ENCODE assay signal across 8 mouse cellular contexts in genomic region chr2:27079152-27079584, GRCm38 (mm10). TPM values are rescaled to one million over a fixed set of nuclear protein-coding genes. Genes with fewer than 3 reads are reported as not detected.
DNase-seq lines count a peak whose midpoint lies in the region; ATAC-seq and TF ChIP-seq lines count a peak whose summit lies in the region.

TSS of gene Adamtsl2 (plus strand) at chr2:27079379.

- no peak for TF ChIP-seq CTCF in liver, adult 2 months (IDR thresholded peaks at IDR 0.05; ENCODE audit: low read depth, low read length)

- peak within 1 kb of the TSS; percentile 57 for H3K27ac ChIP-seq in forebrain, embryonic 12.5 days
- H3K27ac ChIP-seq in heart, embryonic 14.5 days (replicated peaks in 1 of 2; ENCODE audit: control insufficient read depth in 1 of 2, insufficient read depth in 1 of 2, low read depth in 2 of 2, low read length in 2 of 2) = peak within 1 kb of the TSS; percentile 50 to 61
- H3K27ac ChIP-seq in kidney, embryonic 16.5 days (ENCODE audit: low read length) = no peak within 1 kb of the TSS
- no peak within 1 kb of the TSS for H3K27ac ChIP-seq in liver, adult 2 months (replicated peaks; ENCODE audit: insufficient read depth, low read depth, low read length)
- no peak within 1 kb of the TSS for H3K27ac ChIP-seq in neural tube, embryonic 11.5 days (ENCODE audit: low read depth, low read length)

- peak; percentile 34 to 35 for DNase-seq in spleen, adult 18-20 months
- no peak for DNase-seq in spleen, adult 12 weeks (ENCODE audit: low spot score)
- peak; percentile 60 for DNase-seq in liver, adult 2 months (ENCODE audit: extremely low read depth, low read depth, low spot score)
- peak; percentile 70 for DNase-seq in neural tube, embryonic 11.5 days (ENCODE audit: low spot score)
- DNase-seq in thymus, postnatal 0 days (ENCODE audit: low spot score) = peak; percentile 71

- H3K9ac ChIP-seq in forebrain, embryonic 12.5 days = no peak within 1 kb of the TSS
- peak within 1 kb of the TSS; percentile 64 for H3K9ac ChIP-seq in heart, embryonic 14.5 days (ENCODE audit: low read length)
- peak within 1 kb of the TSS; percentile 9; the same call in 1 of the 2 replicates for H3K9ac ChIP-seq in kidney, embryonic 16.5 days (replicated peaks; ENCODE audit: low read length)
- peak within 1 kb of the TSS; percentile 14 for H3K9ac ChIP-seq in liver, adult 2 months (ENCODE audit: low read depth, low read length)
- H3K9ac ChIP-seq in neural tube, embryonic 11.5 days (ENCODE audit: low read length) = peak within 1 kb of the TSS; percentile 20; the same call in 1 of the 2 replicates

- no peaks in the 10 kb centered on the region for H3K36me3 ChIP-seq in forebrain, embryonic 12.5 days (replicated peaks)
- 0 out of 2 replicates have a peak, but pooled peaks cover under 1% of the 10 kb centered on the region for H3K36me3 ChIP-seq in heart, embryonic 14.5 days (ENCODE audit: control insufficient read depth, insufficient read depth, low read length)
- no peaks in the 10 kb centered on the region for H3K36me3 ChIP-seq in kidney, embryonic 16.5 days (ENCODE audit: insufficient read depth, low read length)
- no peaks in the 10 kb centered on the region for H3K36me3 ChIP-seq in liver, adult 2 months (ENCODE audit: control insufficient read depth, insufficient read depth, low read length)
- no peaks in the 10 kb centered on the region for H3K36me3 ChIP-seq in neural tube, embryonic 11.5 days (ENCODE audit: control insufficient read depth, insufficient read depth, low read length)

- H3K79me2 ChIP-seq in liver, adult 2 months (ENCODE audit: control insufficient read depth, insufficient read depth, low read length) = no peaks in the 10 kb centered on the region

- whole genome bisulfite sequencing in forebrain, embryonic 12.5 days = 6% methylated on average over 10 of the region's 10 CpGs
- under 1% methylated on average over 10 of the region's 10 CpGs for WGBS in heart, embryonic 14.5 days
- WGBS in kidney, embryonic 16.5 days = under 1% methylated on average over 10 of the region's 10 CpGs
- 3% methylated on average over 10 of the region's 10 CpGs for WGBS in liver, adult 2 months
- 4% methylated on average over 10 of the region's 10 CpGs for WGBS in neural tube, embryonic 11.5 days

- H3K9me3 ChIP-seq in forebrain, embryonic 12.5 days = no peaks in the 10 kb centered on the region
- no peaks in the 10 kb centered on the region for H3K9me3 ChIP-seq in heart, embryonic 14.5 days (ENCODE audit: control insufficient read depth, low read length)
- no peaks in the 10 kb centered on the region for H3K9me3 ChIP-seq in kidney, embryonic 16.5 days (ENCODE audit: low read length)
- no peaks in the 10 kb centered on the region for H3K9me3 ChIP-seq in neural tube, embryonic 11.5 days (ENCODE audit: control insufficient read depth, low read length)

- ATAC-seq in forebrain, embryonic 12.5 days (ENCODE audit: low FRiP score) = peak; percentile 75
- ATAC-seq in heart, embryonic 14.5 days (ENCODE audit: insufficient number of reproducible peaks, insufficient read depth, low FRiP score, low read depth) = peak; percentile 79
- peak; percentile 77 for ATAC-seq in kidney, embryonic 16.5 days (ENCODE audit: low FRiP score, low TSS enrichment)
- ATAC-seq in neural tube, embryonic 11.5 days (ENCODE audit: insufficient read depth, low FRiP score, low TSS enrichment) = peak; percentile 41; the same call in 1 of the 2 replicates

- peaks cover 26% of the 10 kb centered on the region for H3K4me1 ChIP-seq in forebrain, embryonic 12.5 days
- H3K4me1 ChIP-seq in heart, embryonic 14.5 days (ENCODE audit: control insufficient read depth in 2 of 2, insufficient read depth in 2 of 2, low read length in 2 of 2) = peaks cover 38 to 50% of the 10 kb centered on the region in 2 experiments
- H3K4me1 ChIP-seq in kidney, embryonic 16.5 days (ENCODE audit: insufficient read depth, low read length) = peaks cover 34% of the 10 kb centered on the region
- 0 out of 2 replicates have a peak, but pooled peaks cover 3% of the 10 kb centered on the region for H3K4me1 ChIP-seq in liver, adult 2 months (ENCODE audit: control insufficient read depth, insufficient read depth, low read length)
- peaks cover 15% of the 10 kb centered on the region for H3K4me1 ChIP-seq in neural tube, embryonic 11.5 days (ENCODE audit: control insufficient read depth, insufficient read depth, low read length)

- H3K27me3 ChIP-seq in forebrain, embryonic 12.5 days = peaks cover 5% of the 10 kb centered on the region; the same call in 1 of the 2 replicates
- peaks cover 4% of the 10 kb centered on the region; the same call in 1 of the 2 replicates for H3K27me3 ChIP-seq in heart, embryonic 14.5 days (ENCODE audit: control insufficient read depth, insufficient read depth, low read length)
- H3K27me3 ChIP-seq in kidney, embryonic 16.5 days (ENCODE audit: insufficient read depth, low read length) = peaks cover 7% of the 10 kb centered on the region
- no peaks in the 10 kb centered on the region for H3K27me3 ChIP-seq in liver, adult 2 months (ENCODE audit: control insufficient read depth, insufficient read depth, low read length)
- no peaks in the 10 kb centered on the region for H3K27me3 ChIP-seq in neural tube, embryonic 11.5 days (ENCODE audit: control insufficient read depth, insufficient read depth, low read length)

- H3K4me2 ChIP-seq in forebrain, embryonic 12.5 days = peak within 1 kb of the TSS; percentile 25; the same call in 1 of the 2 replicates
- H3K4me2 ChIP-seq in heart, embryonic 14.5 days (ENCODE audit: low read length) = peak within 1 kb of the TSS; percentile 64
- H3K4me2 ChIP-seq in kidney, embryonic 16.5 days (replicated peaks; ENCODE audit: low read depth, low read length) = peak within 1 kb of the TSS; percentile 1; the same call in 1 of the 2 replicates
- H3K4me2 ChIP-seq in neural tube, embryonic 11.5 days (ENCODE audit: low read depth) = peak within 1 kb of the TSS; percentile 26

- TF ChIP-seq POLR2A in liver, adult 2 months (IDR thresholded peaks at IDR 0.05; ENCODE audit: extremely low read depth, insufficient read depth, low read length) = no peak

- 0 out of 2 replicates have a peak within 1 kb of the TSS, but pooled peaks have one; percentile 2 for H3K4me3 ChIP-seq in forebrain, embryonic 12.5 days (replicated peaks)
- H3K4me3 ChIP-seq in heart, embryonic 14.5 days (ENCODE audit: control insufficient read depth in 1 of 2, insufficient read depth in 1 of 2, low read depth in 1 of 2, low read length in 2 of 2) = peak within 1 kb of the TSS; percentile 21 to 26
- no peak within 1 kb of the TSS for H3K4me3 ChIP-seq in kidney, embryonic 16.5 days (ENCODE audit: low read length)
- peak within 1 kb of the TSS; percentile 23 for H3K4me3 ChIP-seq in liver, adult 2 months (ENCODE audit: insufficient read depth, low read depth, low read length)
- no peak within 1 kb of the TSS for H3K4me3 ChIP-seq in neural tube, embryonic 11.5 days (ENCODE audit: low read depth, low read length)

RNA-seq across cellular contexts. Expression of gene Adamtsl2, which starts in this region (rescaled TPM):
- polyA plus RNA-seq in forebrain, embryonic 12.5 days (2016; fragmentation: Nextera tagmentation; extraction: Ambion mirVana) = 5.3 and 5.4 TPM in 2 replicates
- polyA plus RNA-seq in heart, embryonic 14.5 days (2014; fragmentation: Nextera tagmentation; extraction: Ambion mirVana) = 12.6 and 15.0 TPM in 2 replicates
- 1.6 and 2.0 TPM in 2 replicates for polyA plus RNA-seq in kidney, embryonic 16.5 days (2015; fragmentation: Nextera tagmentation; extraction: Ambion mirVana)
- total RNA-seq in liver, adult 2 months (2014; rRNA removed) = 3.5 and 4.4 TPM in 2 replicates
- 4.4 and 6.7 TPM in 2 replicates for polyA plus RNA-seq in liver, adult 2 months (2012; rRNA removed)
- polyA plus RNA-seq in neural tube, embryonic 11.5 days (2014; fragmentation: Nextera tagmentation; extraction: Ambion mirVana) = 6.5 and 7.2 TPM in 2 replicates
- polyA plus RNA-seq in thymus, postnatal 0 days (2015; fragmentation: Nextera tagmentation; extraction: Ambion mirVana) = 2.0 and 2.1 TPM in 2 replicates

Comparison
In these comparisons a context has a peak if more than half of its experiments do, and no peak if none do; other contexts are left out.
1. H3K27ac ChIP-seq: peak in forebrain, embryonic 12.5 days (single experiment) and heart, embryonic 14.5 days (2 of 2); none in kidney, embryonic 16.5 days (single experiment), liver, adult 2 months (single experiment) and neural tube, embryonic 11.5 days (single experiment).
2. H3K4me2 ChIP-seq: peak in every context shown above with its lines; median percentile 64 in heart, embryonic 14.5 days; 26 in neural tube, embryonic 11.5 days; 25 in forebrain, embryonic 12.5 days; 1 in kidney, embryonic 16.5 days.
3. H3K4me3 ChIP-seq: peak in forebrain, embryonic 12.5 days (single experiment), heart, embryonic 14.5 days (2 of 2) and liver, adult 2 months (single experiment); none in kidney, embryonic 16.5 days (single experiment) and neural tube, embryonic 11.5 days (single experiment).
4. Peak in every context shown above with its lines, with median percentiles within 50 percentile points of each other: ATAC-seq.